Mouse (Mus musculus) intestine, embryonic 16.5 days (tissue): ENCODE measurements around the gene Tpst1. TPM values are rescaled to one million over a fixed set of nuclear protein-coding genes. Genes with fewer than 3 reads are reported as not detected.

ENCODE experiments used
- ATAC-seq: fragments of 200-750 bp; cut with Nextera tagmentation; 2 replicates; pipeline ENCODE4 v1.8.0; 2017; ENCODE audit warnings: moderate TSS enrichment, moderate library complexity
- H3K27ac ChIP-seq: fragments of 300-500 bp; sonication (generic); 2 replicates; pipeline ENCODE4 v1.5.1; 2014; ENCODE audit warnings: mild to moderate bottlenecking, low read length
- H3K27me3 ChIP-seq: fragments of 300-500 bp; sonication (generic); replicated peaks from 2 replicates; pipeline ENCODE4 v1.6.1; 2014; ENCODE audit warnings: low read length, control low read depth, mixed read lengths; ENCODE audit not compliant: control insufficient read depth, insufficient read depth
- H3K36me3 ChIP-seq: fragments of 300-500 bp; sonication (generic); 2 replicates; pipeline ENCODE4 v1.6.1; 2014; ENCODE audit warnings: low read length, control low read depth; ENCODE audit not compliant: control insufficient read depth, insufficient read depth
- H3K4me1 ChIP-seq: fragments of 300-500 bp; sonication (generic); 2 replicates; pipeline ENCODE4 v1.6.1; 2014; ENCODE audit warnings: low read length, control low read depth, mixed read lengths; ENCODE audit not compliant: control insufficient read depth, insufficient read depth
- H3K4me2 ChIP-seq: fragments of 300-500 bp; sonication (generic); 2 replicates; pipeline ENCODE4 v1.6.1; 2014; ENCODE audit warnings: low read depth, low read length, control low read depth
- H3K4me3 ChIP-seq: fragments of 300-500 bp; sonication (generic); 2 replicates; pipeline ENCODE4 v1.5.1; 2014; ENCODE audit warnings: mild to moderate bottlenecking, low read length
- H3K9ac ChIP-seq: fragments of 300-500 bp; sonication (generic); 2 replicates; pipeline ENCODE4 v1.6.1; 2014; ENCODE audit warnings: low read depth, low read length
- H3K9me3 ChIP-seq: fragments of 300-500 bp; sonication (generic); 2 replicates; pipeline ENCODE4 v1.6.1; 2016; ENCODE audit warnings: low read length, control low read depth; ENCODE audit not compliant: control insufficient read depth
- WGBS: fragments of 180-500 bp; shearing (Covaris S2); extraction: QIAGEN DNeasy Blood & Tissue Kit; methylation state at CpG from one replicate; pipeline ENCODE4 v1.1.7; 2014; 5-methylcytosine and 5-hydroxymethylcytosine counted together
- polyA plus RNA-seq: library from polyadenylated mRNA; unstranded; fragments of >200 nt; fragmentation: Nextera tagmentation; extraction: Ambion mirVana; gene quantifications from 2 replicates; pipeline ENCODE4 v1.2.1, GENCODE M21; 2015

The Tpst1 gene
- polyA plus RNA-seq, 1 experiment from 2014 or later, result 51.7 TPM

DNA sequence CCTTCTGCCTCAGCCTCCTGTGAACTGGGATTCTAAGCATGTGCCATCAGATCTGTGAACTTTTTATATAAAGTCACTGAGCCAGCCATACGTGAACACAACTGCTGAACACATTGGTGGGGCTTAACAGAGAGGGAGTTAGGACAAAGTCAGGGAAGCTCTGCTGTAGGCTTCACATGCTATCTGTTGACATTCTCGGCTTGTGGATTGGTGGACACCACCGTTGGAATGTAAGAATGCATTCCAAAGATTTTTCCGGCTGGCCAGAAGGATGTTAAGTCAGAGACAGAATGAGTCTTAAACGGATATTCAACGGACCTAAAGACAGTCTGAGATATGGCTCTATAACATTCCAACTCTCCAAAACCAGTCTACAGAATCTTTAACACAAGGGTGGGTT lies 96.0 kb downstream of the Tpst1 start:
- no peak overlapping the region for H3K9ac ChIP-seq
- H3K4me3 ChIP-seq, result no peak overlapping the region
- WGBS, result 43% methylated on average over 6 of the region's 6 CpGs

DNA sequence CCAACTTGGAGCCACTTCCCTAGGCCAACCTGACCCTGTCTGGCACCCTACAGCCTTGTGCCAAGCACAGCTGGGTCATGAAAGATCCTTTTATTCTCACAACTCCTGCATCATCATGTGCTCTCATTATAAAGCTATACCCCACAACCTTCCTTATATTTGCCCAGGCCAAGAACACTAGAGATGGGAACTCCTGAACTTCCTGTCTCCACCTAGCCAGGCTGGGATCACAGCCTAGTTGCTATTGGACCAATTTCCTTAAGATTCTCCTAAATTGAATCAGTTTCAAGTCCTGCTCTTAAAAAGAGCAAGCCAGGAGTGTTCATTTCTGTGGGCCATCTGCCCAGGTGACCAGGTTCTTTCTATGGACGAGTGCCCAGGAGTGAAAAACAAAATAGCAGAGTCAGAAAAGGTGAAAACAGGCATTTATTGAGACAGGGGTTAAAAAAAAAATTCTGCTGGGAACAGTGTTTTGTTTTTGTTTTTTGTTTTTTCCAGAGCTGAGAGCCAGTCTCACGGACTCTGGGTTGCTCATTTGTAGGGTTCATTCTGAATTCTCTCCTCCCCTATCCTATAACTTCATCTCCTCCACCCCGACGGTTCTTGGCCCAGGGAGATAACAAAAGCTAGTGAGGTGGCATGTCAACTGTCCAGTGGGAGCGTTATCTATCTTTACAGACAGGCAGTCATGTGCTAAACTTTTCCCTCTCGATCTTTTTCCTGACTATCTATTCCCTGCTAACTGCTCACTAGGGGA lies 97.7 kb downstream of the Tpst1 start:
- H3K36me3 ChIP-seq, result no peaks in the 10 kb centered on the region
- peak overlapping the region; percentile 93 for H3K27ac ChIP-seq
- peak overlapping the region; percentile 78 for H3K4me2 ChIP-seq
- H3K4me3 ChIP-seq, result peak overlapping the region; percentile 91
- no peaks in the 10 kb centered on the region for H3K9me3 ChIP-seq
- peaks cover 13% of the 10 kb centered on the region for H3K4me1 ChIP-seq
- peak overlapping the region; percentile 93 for H3K9ac ChIP-seq
- ATAC-seq, result peak; percentile 45
- H3K27me3 ChIP-seq, result no peaks in the 10 kb centered on the region
- WGBS, result 10% methylated on average over 6 of the region's 6 CpGs

More for the DNA sequence above, 96.0 kb downstream of the Tpst1 start:
- H3K27ac ChIP-seq, result no peak overlapping the region
- peaks cover 12% of the 10 kb centered on the region for H3K4me1 ChIP-seq
- H3K9me3 ChIP-seq, result no peaks in the 10 kb centered on the region
- ATAC-seq, result no peak
- H3K4me2 ChIP-seq, result no peak overlapping the region
- no peaks in the 10 kb centered on the region for H3K36me3 ChIP-seq
- no peaks in the 10 kb centered on the region for H3K27me3 ChIP-seq

GRCm38 (mm10) chr5:130171423-130171954 lies 98.4 kb downstream of the Tpst1 start, which contains the start of gene Rabgef1:
Rabgef1 (plus strand) TSS chr5:130171798.
- WGBS, result under 1% methylated on average over 38 of the region's 62 CpGs
- no peaks in the 10 kb centered on the region for H3K9me3 ChIP-seq
- peak within 1 kb of the TSS; percentile 78 for H3K4me2 ChIP-seq
- no peaks in the 10 kb centered on the region for H3K27me3 ChIP-seq
- H3K4me3 ChIP-seq, result peak within 1 kb of the TSS; percentile 91
- peak within 1 kb of the TSS; percentile 93 for H3K27ac ChIP-seq
- peak within 1 kb of the TSS; percentile 93 for H3K9ac ChIP-seq
- no peaks in the 10 kb centered on the region for H3K36me3 ChIP-seq
- H3K4me1 ChIP-seq, result peaks cover 13% of the 10 kb centered on the region
- peak; percentile 96 for ATAC-seq

GRCm38 (mm10) chr5:130171956-130172601 lies 99.0 kb downstream of the Tpst1 start:
- peak overlapping the region; percentile 83 for H3K27ac ChIP-seq
- peak overlapping the region; percentile 37 for H3K4me2 ChIP-seq
- peak overlapping the region; percentile 93 for H3K9ac ChIP-seq
- under 1% methylated on average over 46 of the region's 46 CpGs for WGBS
- H3K4me3 ChIP-seq, result peak overlapping the region; percentile 91
- peaks cover 13% of the 10 kb centered on the region for H3K4me1 ChIP-seq
- no peaks in the 10 kb centered on the region for H3K27me3 ChIP-seq
- no peaks in the 10 kb centered on the region for H3K9me3 ChIP-seq
- no peaks in the 10 kb centered on the region for H3K36me3 ChIP-seq
- ATAC-seq, result peak; percentile 85

- Histone ChIP-seq H3K4me2 (peak overlapping the region; percentile 37), H3K36me3 (no peaks in the 10 kb centered on the region), H3K4me3 (peak overlapping the region; percentile 91), H3K27me3 (no peaks in the 10 kb centered on the region), H3K4me1 (peaks cover 16% of the 10 kb centered on the region), H3K27ac (no peak overlapping the region), H3K9ac (no peak overlapping the region), H3K9me3 (no peaks in the 10 kb centered on the region)
- no peak for ATAC-seq
- WGBS, result 82% methylated on average over 4 of the region's 4 CpGs
Observed at GRCm38 (mm10) chr5:130173012-130173411, 99.9 kb downstream of the Tpst1 start.

DNA sequence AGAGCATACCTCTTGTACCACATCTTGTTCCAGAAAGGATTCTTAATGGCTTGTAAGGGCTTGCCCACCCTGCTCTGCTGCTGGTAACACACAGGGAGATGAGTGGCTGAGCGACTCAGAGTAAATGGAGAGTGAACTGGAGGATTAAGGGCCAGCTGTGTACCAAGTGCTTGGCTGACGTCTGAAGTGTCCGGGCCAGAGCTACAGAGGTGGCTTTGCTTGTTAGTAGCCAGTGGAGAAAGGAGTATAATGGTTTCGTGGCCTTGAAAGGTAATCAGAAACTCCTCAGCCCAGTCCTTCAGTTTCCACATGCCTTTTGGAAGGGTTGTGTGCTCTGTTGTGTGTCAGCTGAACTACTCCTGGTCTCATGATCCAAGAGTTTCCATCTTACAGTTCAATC lies 104.7 kb downstream of the Tpst1 start:
- 52% methylated on average over 4 of the region's 4 CpGs for WGBS
- Histone ChIP-seq H3K4me3 (no peak overlapping the region), H3K9ac (0 out of 2 replicates have a peak overlapping the region, but pooled peaks have one; percentile 21), H3K4me2 (no peak overlapping the region), H3K9me3 (no peaks in the 10 kb centered on the region), H3K4me1 (peaks cover 17% of the 10 kb centered on the region), H3K27ac (no peak overlapping the region), H3K27me3 (no peaks in the 10 kb centered on the region), H3K36me3 (no peaks in the 10 kb centered on the region)
- no peak for ATAC-seq

DNA sequence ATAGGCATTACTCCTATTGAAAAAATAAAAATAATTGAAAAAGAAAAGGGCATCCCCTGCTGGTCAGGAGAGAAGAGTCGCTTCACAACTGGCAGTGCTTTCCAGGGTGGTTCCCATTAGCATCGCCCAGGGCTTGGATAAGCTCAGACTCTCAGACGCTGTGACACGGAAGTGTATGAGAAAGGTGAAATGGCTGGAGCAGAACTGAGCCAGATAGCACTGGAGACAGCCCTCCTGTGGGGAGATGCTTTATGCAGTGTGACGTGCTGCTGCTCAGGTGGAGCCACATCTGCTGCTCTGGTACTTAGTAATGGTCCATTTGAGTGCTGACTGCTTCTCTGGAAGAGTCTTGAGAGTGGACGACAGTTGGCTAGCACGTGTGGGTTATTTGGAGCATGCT lies 107.2 kb downstream of the Tpst1 start:
- WGBS, result 71% methylated on average over 7 of the region's 7 CpGs
- Histone ChIP-seq H3K27me3 (no peaks in the 10 kb centered on the region), H3K27ac (no peak overlapping the region), H3K4me1 (peaks cover 14% of the 10 kb centered on the region), H3K9ac (no peak overlapping the region), H3K36me3 (no peaks in the 10 kb centered on the region), H3K4me3 (no peak overlapping the region), H3K9me3 (no peaks in the 10 kb centered on the region), H3K4me2 (no peak overlapping the region)
- no peak for ATAC-seq

DNA sequence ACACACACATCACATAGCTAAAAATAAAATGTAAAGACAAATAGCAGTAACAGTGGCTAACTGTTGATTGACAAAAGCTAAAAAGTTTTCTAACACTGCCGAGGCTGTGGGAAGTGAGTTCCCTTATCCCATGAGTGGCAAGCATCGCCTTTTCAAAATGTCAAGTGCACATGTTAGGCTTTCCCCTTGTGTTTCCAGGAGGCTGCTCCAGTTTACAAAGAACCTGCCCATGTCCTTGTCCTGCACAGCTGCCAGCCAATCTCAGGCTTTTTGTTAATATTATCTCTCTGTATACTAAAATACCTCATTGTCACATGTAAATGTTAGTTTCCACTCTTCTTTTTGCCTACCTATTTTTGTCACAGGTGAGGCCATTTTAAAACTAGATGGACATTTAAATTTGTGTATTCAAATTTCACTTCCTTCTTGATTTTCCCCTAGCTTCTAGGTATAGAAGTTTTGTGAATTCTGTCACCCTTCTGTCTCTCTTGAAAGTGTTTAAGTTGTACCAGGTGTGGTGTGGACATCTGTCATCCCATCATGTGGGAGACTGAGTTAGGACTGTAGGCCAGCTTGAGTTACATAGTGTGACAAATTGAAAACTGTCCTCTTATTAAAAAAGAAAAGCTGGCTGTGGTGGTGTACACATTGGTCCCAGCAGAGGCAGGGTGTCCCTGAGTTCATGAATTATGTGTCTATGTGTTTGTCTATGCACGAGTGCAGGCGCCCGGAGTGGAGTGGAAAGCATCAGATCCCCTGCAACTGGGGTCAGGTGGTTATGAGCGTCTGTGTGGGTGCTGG lies 108.8 kb downstream of the Tpst1 start:
- Histone ChIP-seq H3K4me2 (no peak overlapping the region), H3K27ac (no peak overlapping the region), H3K4me1 (peaks cover 14% of the 10 kb centered on the region), H3K9me3 (no peaks in the 10 kb centered on the region), H3K9ac (no peak overlapping the region), H3K4me3 (no peak overlapping the region), H3K36me3 (no peaks in the 10 kb centered on the region), H3K27me3 (no peaks in the 10 kb centered on the region)
- ATAC-seq, result no peak
- 60% methylated on average over 6 of the region's 6 CpGs for WGBS

DNA sequence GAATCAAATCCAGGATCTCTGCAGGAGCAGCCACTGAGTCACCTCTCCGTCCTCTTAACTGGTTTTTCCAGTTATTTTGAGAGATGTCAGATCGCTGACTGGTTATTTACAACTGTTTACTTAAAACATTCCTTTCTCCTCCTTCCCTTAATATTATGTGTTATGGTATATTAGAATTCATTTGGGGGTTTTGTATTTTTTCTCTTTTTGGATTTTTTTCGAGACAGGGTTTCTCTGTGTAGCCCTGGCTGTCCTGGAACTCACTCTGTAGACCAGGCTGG lies 109.4 kb downstream of the Tpst1 start:
- H3K27ac ChIP-seq, result no peak overlapping the region
- no peaks in the 10 kb centered on the region for H3K9me3 ChIP-seq
- H3K36me3 ChIP-seq, result no peaks in the 10 kb centered on the region
- H3K27me3 ChIP-seq, result no peaks in the 10 kb centered on the region
- H3K4me3 ChIP-seq, result no peak overlapping the region
- no peak overlapping the region for H3K9ac ChIP-seq
- WGBS, result 37% methylated on average over 3 of the region's 3 CpGs
- ATAC-seq, result 0 out of 2 replicates have a peak, but pooled peaks have one; percentile 30
- no peak overlapping the region for H3K4me2 ChIP-seq
- peaks cover 14% of the 10 kb centered on the region for H3K4me1 ChIP-seq
